Mouse (Mus musculus): ENCODE results near the gene Cdk5r1. TPM values are rescaled to one million over a fixed set of nuclear protein-coding genes. Genes with fewer than 3 reads are reported as not detected.
"Not testable (repeated sequence)": the region's sequence is repeated elsewhere in the genome, so short reads cannot be mapped to it uniquely, and the experiment has no call there.

The Cdk5r1 gene
- polyA plus RNA-seq (2015; fragmentation: Nextera tagmentation; extraction: Ambion mirVana): 3.7 and 4.0 TPM in 2 replicates

GRCm38 (mm10) chr11:80476222-80477189 lies at the start of gene Cdk5r1:
Gene Cdk5r1, plus strand, starts transcription at chr11:80477023.
- Histone ChIP-seq H3K9ac (peak within 1 kb of the TSS; percentile 82), H3K27me3 (no peaks in the 10 kb centered on the region; the same call in 1 of the 2 replicates), H3K36me3 (peaks cover 26% of the 10 kb centered on the region), H3K4me3 (peak within 1 kb of the TSS; percentile 77), H3K9me3 (no peaks in the 10 kb centered on the region), H3K4me1 (peaks cover 45% of the 10 kb centered on the region), H3K4me2 (peak within 1 kb of the TSS; percentile 97), H3K27ac (peak within 1 kb of the TSS; percentile 85)
- WGBS: under 1% methylated on average over 84 of the region's 116 CpGs
- ATAC-seq (ENCODE audit: insufficient number of reproducible peaks, insufficient read depth, low FRiP score, low TSS enrichment, low read depth): peak; percentile 87

GRCm38 (mm10) chr11:80428381-80429008 lies 48.3 kb upstream of the Cdk5r1 start, which contains the start of gene Psmd11:
Gene Psmd11, plus strand, starts transcription at chr11:80428615.
- Histone ChIP-seq H3K9ac (peak within 1 kb of the TSS; percentile 95), H3K27ac (peak within 1 kb of the TSS; percentile 90), H3K36me3 (peaks cover 17% of the 10 kb centered on the region), H3K4me1 (peaks cover 14% of the 10 kb centered on the region), H3K9me3 (no peaks in the 10 kb centered on the region), H3K27me3 (no peaks in the 10 kb centered on the region), H3K4me2 (peak within 1 kb of the TSS; percentile 78), H3K4me3 (peak within 1 kb of the TSS; percentile 99)
- ATAC-seq (ENCODE audit: insufficient number of reproducible peaks, insufficient read depth, low FRiP score, low TSS enrichment, low read depth): peak; percentile 99
- under 1% methylated on average over 58 of the region's 58 CpGs for WGBS

DNA sequence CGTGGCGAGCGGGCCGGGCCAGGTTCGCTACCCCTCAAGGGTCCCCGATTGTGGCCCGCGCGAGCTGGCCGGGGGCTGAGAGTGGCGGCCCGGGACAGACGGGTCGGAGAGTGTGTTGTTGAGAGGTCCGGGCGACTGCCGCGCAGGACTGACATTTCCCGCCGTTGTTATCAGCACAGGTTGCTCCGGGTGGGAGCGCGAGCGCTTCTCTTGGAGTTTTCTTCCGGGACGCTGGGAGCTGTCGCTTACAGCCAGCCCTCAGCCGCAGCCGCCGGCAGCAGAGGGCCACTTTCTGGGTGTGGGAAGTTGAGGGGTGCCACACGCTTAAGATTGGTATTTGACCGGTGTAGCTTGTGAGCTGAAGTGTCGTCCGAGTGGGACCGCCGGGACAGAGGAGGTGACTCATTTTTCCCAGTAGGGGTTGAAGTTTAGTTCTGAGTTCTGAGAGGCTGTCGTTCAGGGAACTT lies 47.8 kb upstream of the Cdk5r1 start:
- Histone ChIP-seq H3K4me1 (peaks cover 14% of the 10 kb centered on the region), H3K27ac (peak overlapping the region; percentile 90), H3K9ac (peak overlapping the region; percentile 95), H3K36me3 (peaks cover 20% of the 10 kb centered on the region), H3K4me2 (peak overlapping the region; percentile 78), H3K9me3 (no peaks in the 10 kb centered on the region), H3K27me3 (no peaks in the 10 kb centered on the region), H3K4me3 (peak overlapping the region; percentile 99)
- 1% methylated on average over 37 of the region's 37 CpGs for WGBS
- ATAC-seq (ENCODE audit: insufficient number of reproducible peaks, insufficient read depth, low FRiP score, low TSS enrichment, low read depth): peak; percentile 74; the same call in 1 of the 2 replicates

GRCm38 (mm10) chr11:80429500-80430166 lies 47.2 kb upstream of the Cdk5r1 start:
- Histone ChIP-seq H3K4me3 (peak overlapping the region; percentile 99), H3K36me3 (peaks cover 23% of the 10 kb centered on the region), H3K4me2 (peak overlapping the region; percentile 78), H3K9ac (peak overlapping the region; percentile 95), H3K4me1 (peaks cover 14% of the 10 kb centered on the region), H3K27ac (peak overlapping the region; percentile 90; the same call in 1 of the 2 replicates), H3K9me3 (no peaks in the 10 kb centered on the region), H3K27me3 (no peaks in the 10 kb centered on the region)
- ATAC-seq (ENCODE audit: insufficient number of reproducible peaks, insufficient read depth, low FRiP score, low TSS enrichment, low read depth): no peak
- 64% methylated on average over 14 of the region's 14 CpGs for WGBS

DNA sequence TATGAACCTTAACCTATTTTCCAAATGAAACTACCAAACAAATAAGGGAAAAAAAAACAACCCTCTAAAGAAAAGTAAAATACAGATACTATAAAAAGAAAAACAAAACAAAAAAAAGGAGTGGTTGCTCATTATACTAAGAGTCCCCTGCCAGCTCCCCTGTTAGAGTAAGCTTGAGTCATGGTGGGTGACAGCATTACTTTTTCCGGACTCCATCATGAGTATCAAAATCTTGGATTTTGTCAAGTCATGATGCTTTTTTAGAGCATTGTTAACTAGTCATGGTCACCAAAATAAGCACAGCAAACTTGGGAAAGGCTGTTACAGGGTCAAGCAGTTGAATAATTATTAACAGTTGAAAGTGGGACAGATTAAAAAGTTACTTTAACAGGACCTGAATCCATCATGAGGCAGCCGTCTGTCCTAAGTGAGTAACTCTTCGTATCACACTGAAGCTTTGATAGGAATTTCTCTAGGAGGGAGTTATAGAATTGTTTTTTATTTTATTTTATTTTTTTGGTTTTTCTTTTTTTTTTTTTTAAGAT lies 46.4 kb upstream of the Cdk5r1 start:
- 97% methylated on average over 3 of the region's 3 CpGs for WGBS
- Histone ChIP-seq H3K27me3 (no peaks in the 10 kb centered on the region), H3K4me2 (no peak overlapping the region), H3K4me3 (no peak overlapping the region), H3K27ac (no peak overlapping the region), H3K4me1 (peaks cover 14% of the 10 kb centered on the region), H3K36me3 (peaks cover 28% of the 10 kb centered on the region), H3K9me3 (no peaks in the 10 kb centered on the region), H3K9ac (no peak overlapping the region)
- no peak for ATAC-seq (ENCODE audit: insufficient number of reproducible peaks, insufficient read depth, low FRiP score, low TSS enrichment, low read depth)

- no peaks in the 10 kb centered on the region for H3K27me3 ChIP-seq
- 93% methylated on average over 3 of the region's 3 CpGs for WGBS
- H3K4me1 ChIP-seq: no peaks in the 10 kb centered on the region
- no peaks in the 10 kb centered on the region for H3K9me3 ChIP-seq
- ATAC-seq (ENCODE audit: insufficient number of reproducible peaks, insufficient read depth, low FRiP score, low TSS enrichment, low read depth): no peak
- H3K4me2 ChIP-seq: no peak overlapping the region
- no peak overlapping the region for H3K9ac ChIP-seq
- no peak overlapping the region for H3K4me3 ChIP-seq
- H3K27ac ChIP-seq: no peak overlapping the region
- H3K36me3 ChIP-seq: peaks cover 71% of the 10 kb centered on the region
These were observed 29.9 kb upstream of the Cdk5r1 start for GRCm38 (mm10) chr11:80446916-80447315.

DNA sequence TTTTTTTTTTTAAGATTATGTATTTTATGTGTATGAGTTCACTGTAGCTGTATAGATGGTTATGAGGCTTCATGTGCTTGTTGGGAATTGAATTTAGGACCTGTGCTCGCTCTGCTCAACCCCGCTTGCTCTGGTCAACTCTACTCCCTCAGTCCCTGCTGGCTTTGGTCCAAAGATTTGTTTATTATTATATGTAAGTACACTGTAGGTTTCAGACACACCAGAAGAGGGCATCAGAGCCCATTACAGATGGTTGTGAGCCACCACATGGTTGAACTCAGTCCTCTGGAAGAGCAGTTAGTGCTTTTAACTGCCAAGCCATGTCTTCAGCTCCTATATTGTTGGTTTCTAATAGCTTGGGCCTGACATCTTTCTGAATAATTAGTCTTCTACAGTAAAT lies 27.0 kb upstream of the Cdk5r1 start:
- no peaks in the 10 kb centered on the region for H3K27me3 ChIP-seq
- H3K27ac ChIP-seq: no peak overlapping the region
- WGBS: 91% methylated on average over 2 of the region's 2 CpGs
- no peak overlapping the region for H3K4me3 ChIP-seq
- H3K9ac ChIP-seq: no peak overlapping the region
- no peaks in the 10 kb centered on the region for H3K9me3 ChIP-seq
- no peak overlapping the region for H3K4me2 ChIP-seq
- peaks cover 68% of the 10 kb centered on the region for H3K36me3 ChIP-seq
- ATAC-seq (ENCODE audit: insufficient number of reproducible peaks, insufficient read depth, low FRiP score, low TSS enrichment, low read depth): no peak
- H3K4me1 ChIP-seq: no peaks in the 10 kb centered on the region

GRCm38 (mm10) chr11:80452242-80452641 lies 24.6 kb upstream of the Cdk5r1 start:
- H3K4me3 ChIP-seq: no peak overlapping the region
- 90% methylated on average over 3 of the region's 3 CpGs for WGBS
- ATAC-seq (ENCODE audit: insufficient number of reproducible peaks, insufficient read depth, low FRiP score, low TSS enrichment, low read depth): no peak
- no peaks in the 10 kb centered on the region for H3K9me3 ChIP-seq
- no peak overlapping the region for H3K9ac ChIP-seq
- no peak overlapping the region for H3K27ac ChIP-seq
- H3K36me3 ChIP-seq: peaks cover 68% of the 10 kb centered on the region
- no peak overlapping the region for H3K4me2 ChIP-seq
- H3K4me1 ChIP-seq: no peaks in the 10 kb centered on the region
- no peaks in the 10 kb centered on the region for H3K27me3 ChIP-seq

DNA sequence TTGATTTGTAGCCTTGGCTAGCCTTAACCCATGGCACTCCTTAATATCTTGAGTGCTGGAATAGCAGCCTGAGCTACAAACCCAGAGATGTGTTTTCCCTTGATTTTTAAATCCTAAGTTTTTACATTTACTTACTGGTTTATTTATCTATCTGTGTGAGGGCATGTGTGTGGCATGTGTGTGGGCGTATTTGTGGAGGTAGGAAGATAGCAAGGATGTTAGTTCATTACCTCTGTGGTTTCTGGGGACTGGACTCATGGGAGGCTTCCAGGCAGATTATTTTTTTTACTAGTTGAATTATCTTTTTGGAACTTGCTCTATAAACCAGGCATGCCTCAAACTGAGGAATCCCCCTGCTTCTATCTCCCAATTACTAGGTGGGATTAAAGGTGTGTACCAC lies 23.6 kb upstream of the Cdk5r1 start:
- no peak overlapping the region for H3K9ac ChIP-seq
- no peaks in the 10 kb centered on the region for H3K9me3 ChIP-seq
- WGBS: 97% methylated on average over 1 of the region's 1 CpGs
- H3K27me3 ChIP-seq: no peaks in the 10 kb centered on the region
- H3K36me3 ChIP-seq: peaks cover 70% of the 10 kb centered on the region
- H3K27ac ChIP-seq: no peak overlapping the region
- no peak for ATAC-seq (ENCODE audit: insufficient number of reproducible peaks, insufficient read depth, low FRiP score, low TSS enrichment, low read depth)
- H3K4me2 ChIP-seq: no peak overlapping the region
- no peak overlapping the region for H3K4me3 ChIP-seq
- no peaks in the 10 kb centered on the region for H3K4me1 ChIP-seq

DNA sequence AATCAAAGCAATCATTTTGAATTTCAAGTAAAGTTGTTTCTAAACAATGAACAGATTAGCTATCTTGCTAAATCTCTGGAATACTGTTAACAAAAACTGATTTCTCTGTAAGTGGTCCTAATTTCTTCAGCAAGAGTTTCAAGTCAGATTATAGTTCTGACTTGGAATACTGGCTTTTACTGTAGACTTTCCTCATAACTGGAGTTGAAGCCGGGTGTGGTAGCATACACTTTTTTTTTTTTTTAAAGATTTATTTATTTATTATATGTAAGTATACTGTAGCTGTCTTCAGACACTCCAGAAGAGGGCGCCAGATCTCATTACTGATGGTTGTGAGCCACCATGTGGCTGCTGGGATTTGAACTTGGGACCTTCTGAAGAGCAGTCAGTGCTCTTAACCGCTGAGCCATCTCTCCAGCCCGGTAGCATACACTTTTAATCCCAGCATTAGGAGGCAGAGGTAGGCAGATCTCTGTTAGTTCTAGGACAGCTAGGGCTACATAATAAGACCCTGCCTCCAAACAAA lies 13.2 kb upstream of the Cdk5r1 start:
- not testable (repeated sequence) for ATAC-seq (ENCODE audit: insufficient number of reproducible peaks, insufficient read depth, low FRiP score, low TSS enrichment, low read depth)
- peaks cover 92% of the 10 kb centered on the region for H3K36me3 ChIP-seq

More for the DNA sequence above, 13.2 kb upstream of the Cdk5r1 start:
- not testable (repeated sequence) for H3K4me3 ChIP-seq, H3K9me3 ChIP-seq, H3K4me1 ChIP-seq, H3K27me3 ChIP-seq, H3K4me2 ChIP-seq, H3K9ac ChIP-seq, H3K27ac ChIP-seq
- 86% methylated on average over 4 of the region's 4 CpGs for WGBS

Data from embryonic facial prominence, embryonic 13.5 days (tissue).